Mouse (Mus musculus) lung, postnatal 0 days (tissue): Measurements from ENCODE around the gene Gm4871.

Experiments used
- CTCF ChIP-seq: IDR thresholded peaks from 2 replicates; pipeline ENCODE4 v1.5.1; 2016; ENCODE audit warnings: antibody characterized with exemption, mild to moderate bottlenecking
- EP300 ChIP-seq: IDR thresholded peaks from 2 replicates; pipeline ENCODE4 v1.6.1; 2016; ENCODE audit warnings: antibody characterized with exemption, mild to moderate bottlenecking, control low read depth

DNA sequence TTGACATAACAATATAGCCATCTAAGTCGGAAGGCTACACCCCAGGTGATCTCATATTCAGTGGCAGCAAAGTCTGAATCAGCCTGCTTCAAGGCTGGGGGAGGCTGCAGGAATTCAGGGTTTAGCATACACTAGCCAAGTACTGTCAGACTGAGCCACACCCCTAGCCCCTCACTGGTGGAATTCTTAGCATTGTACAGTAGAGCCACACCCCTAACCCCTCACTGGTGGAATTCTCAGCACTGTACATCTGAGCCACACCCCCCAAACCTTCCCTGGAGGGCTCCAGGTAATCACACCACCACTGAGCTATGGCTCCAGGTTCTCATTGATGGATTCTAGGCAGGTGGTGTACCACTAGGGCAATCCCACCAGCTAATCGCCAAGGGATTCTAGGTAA, 27.0 kb upstream of the Gm4871 start:
- no peak for TF ChIP-seq CTCF
- no peak for TF ChIP-seq EP300
